Mouse (Mus musculus): ENCODE measurements around the gene LTO1. TPM values are rescaled to one million over a fixed set of nuclear protein-coding genes. Genes with fewer than 3 reads are reported as not detected.

The LTO1 gene
- polyA plus RNA-seq, 1 experiment = 38.0 TPM

DNA sequence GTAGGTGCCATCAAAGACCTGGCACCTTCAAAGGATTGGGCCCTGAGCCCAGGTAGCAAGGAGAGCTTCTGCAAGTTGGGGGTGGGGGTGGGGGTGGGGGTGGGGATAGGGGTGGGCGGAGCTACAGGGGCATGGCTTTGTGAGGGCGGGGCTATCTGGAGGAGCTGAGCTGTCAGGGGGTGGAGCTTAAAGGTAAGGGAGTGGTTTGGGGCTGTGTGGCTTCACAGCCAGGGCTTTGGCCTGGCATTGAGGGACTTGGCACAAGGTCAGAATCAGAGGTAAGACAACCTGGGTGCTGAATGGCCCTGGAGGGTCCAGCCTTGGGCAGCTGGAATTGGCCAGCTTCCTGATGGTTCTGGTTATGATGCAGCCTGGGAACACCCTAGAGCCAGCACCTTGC is 56.9 kb downstream of the LTO1 start:
- 39% methylated on average over 2 of the region's 2 CpGs for WGBS
- H3K4me3 ChIP-seq (replicated peaks; ENCODE audit: insufficient read depth, low read depth, low read length) = no peak overlapping the region
- no peaks in the 10 kb centered on the region for H3K4me1 ChIP-seq (ENCODE audit: control insufficient read depth, insufficient read depth, low read length)
- TF ChIP-seq CTCF (IDR thresholded peaks at IDR 0.05; ENCODE audit: borderline replicate concordance, insufficient read depth, low read depth, low read length) (no peak), POLR2A (IDR thresholded peaks at IDR 0.05; ENCODE audit: borderline replicate concordance, insufficient read depth, low read length) (no peak)
- DNase-seq = no peak
- no peaks in the 10 kb centered on the region for H3K27me3 ChIP-seq (ENCODE audit: control insufficient read depth, insufficient read depth, low read length)
- H3K27ac ChIP-seq (ENCODE audit: insufficient read depth, low read length) = no peak overlapping the region

DNA sequence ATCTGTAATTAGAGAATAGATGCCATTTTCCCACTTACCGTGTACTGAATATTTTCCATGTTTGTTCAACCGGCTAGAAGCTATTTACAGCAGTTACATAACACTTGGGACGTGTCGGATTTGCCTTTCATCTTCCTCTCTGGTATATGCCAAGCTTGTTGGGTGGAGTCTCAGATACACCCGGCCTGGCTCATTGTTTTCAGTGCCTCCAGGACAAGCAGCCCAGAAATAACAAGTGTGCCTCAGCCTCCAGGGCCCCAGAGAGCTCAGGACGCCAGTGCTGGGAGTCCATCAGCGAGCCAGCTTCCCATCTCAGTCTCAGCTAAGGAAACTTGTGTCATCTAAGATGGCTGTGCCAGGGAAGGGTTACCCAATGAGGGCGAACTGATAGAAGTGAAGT is 58.6 kb downstream of the LTO1 start:
- Histone ChIP-seq H3K4me1 (ENCODE audit: control insufficient read depth, insufficient read depth, low read length) (no peaks in the 10 kb centered on the region), H3K27me3 (ENCODE audit: control insufficient read depth, insufficient read depth, low read length) (no peaks in the 10 kb centered on the region), H3K4me3 (replicated peaks; ENCODE audit: insufficient read depth, low read depth, low read length) (no peak overlapping the region), H3K27ac (ENCODE audit: insufficient read depth, low read length) (no peak overlapping the region)
- TF ChIP-seq POLR2A (IDR thresholded peaks at IDR 0.05; ENCODE audit: borderline replicate concordance, insufficient read depth, low read length) (no peak), CTCF (IDR thresholded peaks at IDR 0.05; ENCODE audit: borderline replicate concordance, insufficient read depth, low read depth, low read length) (no peak)
- no peak for DNase-seq
- WGBS = 66% methylated on average over 8 of the region's 8 CpGs

DNA sequence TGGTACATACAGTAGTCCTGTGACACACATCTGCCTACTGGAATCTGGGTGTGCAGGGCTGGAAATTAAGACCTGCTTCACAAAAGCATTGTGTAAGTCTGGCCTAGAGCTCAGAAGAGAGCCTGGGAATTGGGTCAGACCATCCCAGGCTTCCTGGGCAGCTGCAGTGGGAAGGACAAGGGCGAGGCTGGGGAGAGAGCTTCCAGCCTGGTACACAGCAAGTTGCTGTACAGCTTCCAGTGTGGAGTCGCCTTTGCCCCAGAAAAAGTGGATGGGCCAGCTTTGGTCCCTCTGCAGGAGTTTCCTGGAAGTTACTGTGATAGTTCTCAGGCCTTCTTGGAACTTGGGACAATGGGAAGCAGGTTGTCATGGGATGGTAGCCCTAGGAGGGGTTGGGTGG is 62.2 kb downstream of the LTO1 start:
- no peak for DNase-seq
- 71% methylated on average over 2 of the region's 2 CpGs for WGBS

DNA sequence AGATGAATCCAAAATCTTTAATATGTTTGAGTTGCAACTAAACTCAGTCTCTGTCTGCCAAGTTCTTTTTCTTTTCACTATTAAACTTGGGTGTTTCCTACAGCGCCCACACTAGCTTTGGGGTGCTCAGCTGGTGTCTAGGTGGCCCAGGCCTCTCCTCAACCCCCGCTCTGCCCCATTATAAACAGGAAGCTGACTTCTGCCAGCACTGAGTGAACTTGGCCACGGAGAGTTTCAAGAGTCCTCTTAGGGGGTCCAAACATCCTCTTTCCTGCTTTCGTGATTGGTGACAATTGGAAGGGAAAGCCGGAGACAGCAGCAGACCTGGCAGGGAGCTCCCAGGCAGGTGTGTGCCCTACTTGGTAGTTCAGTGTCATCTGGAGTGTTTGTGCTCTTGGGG is 64.9 kb downstream of the LTO1 start:
- Histone ChIP-seq H3K4me1 (ENCODE audit: control insufficient read depth, insufficient read depth, low read length) (no peaks in the 10 kb centered on the region), H3K27ac (ENCODE audit: insufficient read depth, low read length) (no peak overlapping the region), H3K27me3 (ENCODE audit: control insufficient read depth, insufficient read depth, low read length) (no peaks in the 10 kb centered on the region), H3K4me3 (replicated peaks; ENCODE audit: insufficient read depth, low read depth, low read length) (no peak overlapping the region)
- 60% methylated on average over 5 of the region's 5 CpGs for WGBS
- TF ChIP-seq CTCF (IDR thresholded peaks at IDR 0.05; ENCODE audit: borderline replicate concordance, insufficient read depth, low read depth, low read length) (no peak), POLR2A (IDR thresholded peaks at IDR 0.05; ENCODE audit: borderline replicate concordance, insufficient read depth, low read length) (no peak)
- DNase-seq = no peak

More for the DNA sequence above, 62.2 kb downstream of the LTO1 start:
- Histone ChIP-seq H3K27ac (ENCODE audit: insufficient read depth, low read length) (no peak overlapping the region), H3K4me3 (replicated peaks; ENCODE audit: insufficient read depth, low read depth, low read length) (no peak overlapping the region), H3K4me1 (ENCODE audit: control insufficient read depth, insufficient read depth, low read length) (no peaks in the 10 kb centered on the region), H3K27me3 (ENCODE audit: control insufficient read depth, insufficient read depth, low read length) (no peaks in the 10 kb centered on the region)
- no peak for TF ChIP-seq POLR2A (IDR thresholded peaks at IDR 0.05; ENCODE audit: borderline replicate concordance, insufficient read depth, low read length)
- TF ChIP-seq CTCF (IDR thresholded peaks at IDR 0.05; ENCODE audit: borderline replicate concordance, insufficient read depth, low read depth, low read length) = no peak

Other genes with a start within 250 kb of the LTO1 start
- 3.1 and 3.7 TPM in 2 replicates for gene Ano1, start 163.1 kb upstream of the LTO1 start, polyA plus RNA-seq (2012; rRNA removed)
- gene Fgf3, start 77.0 kb upstream of the LTO1 start, polyA plus RNA-seq (2012; rRNA removed) = 0.63 and 0.67 TPM in 2 replicates
- not detected in 2 replicates for gene Fgf4, start 67.7 kb upstream of the LTO1 start, polyA plus RNA-seq (2012; rRNA removed)
- not detected in 2 replicates for gene Fgf15, start 18.6 kb upstream of the LTO1 start, polyA plus RNA-seq (2012; rRNA removed)
- gene Ccnd1, start 24.8 kb downstream of the LTO1 start, polyA plus RNA-seq (2012; rRNA removed) = 21.8 and 23.1 TPM in 2 replicates

All from cerebellum, adult 2 months (tissue).